Mouse (Mus musculus) spleen, postnatal 0 days (tissue): ENCODE results near the gene Btbd35f30. TPM values are rescaled to one million over a fixed set of nuclear protein-coding genes. Genes with fewer than 3 reads are reported as not detected.

Experiments used
- polyA plus RNA-seq: library from polyadenylated mRNA; unstranded; fragments of >200 nt; fragmentation: Nextera tagmentation; extraction: Ambion mirVana; gene quantifications from 2 replicates; pipeline ENCODE4 v1.2.1, GENCODE M21; 2015

Gene Btbd35f30
- not detected in 2 replicates for polyA plus RNA-seq

GRCm38 (mm10) chrX:32894325-32894724, at the start of gene Btbd35f30:
TSS of gene Btbd35f30 (plus strand) at chrX:32894625.

GRCm38 (mm10) chrX:32941468-32941867, 47.0 kb downstream of the Btbd35f30 start, which contains the start of gene Gm21789:
TSS of gene Gm21789 (plus strand) at chrX:32941768.

Other genes starting within 250 kb of the Btbd35f30 start
- not detected in 2 replicates for gene Gm5926, start 243.9 kb upstream of the Btbd35f30 start, polyA plus RNA-seq
- gene Btbd35f21, start 168.5 kb upstream of the Btbd35f30 start, polyA plus RNA-seq: not detected in 2 replicates
- gene Gm21789, start 47.1 kb downstream of the Btbd35f30 start, polyA plus RNA-seq: not detected in 2 replicates
- gene Btbd35f5, start 79.3 kb downstream of the Btbd35f30 start, polyA plus RNA-seq: not detected in 2 replicates